Mouse (Mus musculus) lung, postnatal 0 days (tissue): ENCODE measurements around the gene Lin28b.

Experiments used
- CTCF ChIP-seq: IDR thresholded peaks from 2 replicates; pipeline ENCODE4 v1.5.1; 2016; ENCODE audit warnings: antibody characterized with exemption, mild to moderate bottlenecking
- EP300 ChIP-seq: IDR thresholded peaks from 2 replicates; pipeline ENCODE4 v1.6.1; 2016; ENCODE audit warnings: antibody characterized with exemption, mild to moderate bottlenecking, control low read depth

DNA sequence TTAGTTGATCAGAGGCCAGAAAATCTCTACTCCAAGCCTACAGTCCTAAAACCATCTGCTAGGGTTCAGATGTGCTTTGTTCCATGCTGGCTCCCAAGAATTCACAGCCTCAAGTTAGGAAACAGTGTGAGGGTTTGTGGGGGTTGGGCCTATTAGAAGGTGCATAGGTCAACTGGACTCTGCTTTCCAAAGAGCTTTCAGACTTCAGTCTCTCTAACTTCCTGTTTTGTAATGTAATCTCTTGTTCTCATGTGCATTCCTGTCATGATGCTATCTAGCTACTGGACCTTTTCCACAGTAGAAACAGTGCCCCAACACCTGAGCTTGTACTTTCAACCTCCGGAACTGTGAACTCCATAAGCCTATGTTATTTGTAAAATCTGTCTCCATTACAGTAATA is 63.8 kb downstream of the Lin28b start:
- TF ChIP-seq CTCF (no peak), EP300 (no peak)
